Mouse (Mus musculus) heart, postnatal 14 days (tissue): ENCODE measurements around the gene Tvp23b. TPM values are rescaled to one million over a fixed set of nuclear protein-coding genes. Genes with fewer than 3 reads are reported as not detected.

Source experiments
- DNase-seq, 2 experiments: peaks; one replicate each; pipeline ENCODE4 v3.0.0; 2021 to 2022
- intact Hi-C: fragments of 180-260 bp; cut with DNase I; formaldehyde crosslinking; loops from one replicate; pipeline ENCODE4 v1.15.1; 2025
- total RNA-seq, 2 experiments: library from RNA; stranded (reverse); gene quantifications; 2 replicates each; pipeline ENCODE4 v1.2.3; 2021

Tvp23b gene
- total RNA-seq, 2 experiments from 2014 or later: 18.5 to 19.2 TPM

DNA sequence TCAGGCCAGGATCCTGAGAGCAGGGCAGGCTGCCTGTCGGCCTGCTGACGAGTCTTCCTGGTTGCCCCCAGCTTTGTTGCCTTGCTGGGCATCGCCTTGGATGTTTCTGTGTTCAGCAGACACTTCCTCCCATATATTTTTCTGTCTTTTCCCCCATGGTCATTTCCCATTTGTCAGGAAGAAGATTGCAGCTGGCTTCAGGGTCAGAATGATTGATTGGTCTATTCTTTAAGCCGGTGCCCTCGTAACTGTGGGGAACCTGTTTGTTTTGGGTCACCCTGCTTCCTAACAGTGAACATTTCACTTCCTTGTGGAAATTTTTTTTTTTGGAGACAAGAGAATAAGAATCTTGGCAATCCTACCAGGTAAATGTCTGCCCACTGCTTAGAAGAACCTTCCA lies 6.1 kb downstream of the Tvp23b start:
- no peak for DNase-seq
- intact Hi-C loops: no loop called here

DNA sequence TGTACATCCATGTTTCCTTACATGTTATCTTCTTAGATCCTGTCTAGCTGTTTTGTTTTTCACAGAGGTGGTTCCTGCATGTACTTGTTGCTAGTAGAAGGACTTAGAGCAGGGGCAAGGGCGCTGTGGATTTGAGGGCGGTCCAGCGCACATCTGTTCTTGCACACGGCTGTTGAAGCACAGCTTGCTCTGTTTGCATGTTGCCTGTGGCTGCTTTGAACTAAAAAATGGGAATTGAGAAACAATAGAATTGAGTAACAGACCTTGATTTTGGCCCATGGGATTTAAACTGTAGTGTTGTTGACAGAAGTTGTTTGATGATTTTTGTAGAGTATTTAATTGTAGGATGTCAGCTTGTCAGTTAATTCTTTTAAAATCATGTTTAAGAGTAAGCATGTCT lies 11.5 kb downstream of the Tvp23b start:
- DNase-seq: no peak
- intact Hi-C loops: no loop called here

- intact Hi-C loops: no loop called here
- no peak for DNase-seq
Observed at GRCm38 (mm10) chr11:62891763-62892162, 12.5 kb downstream of the Tvp23b start.

GRCm38 (mm10) chr11:62901699-62902323 lies 22.6 kb downstream of the Tvp23b start:
- peak; percentile 50 to 80 for DNase-seq
- intact Hi-C loops: loop anchor here (5.0 kb wide), 1 partner anchor 270 kb away; no protein-coding TSS in a partner anchor

- DNase-seq: no peak
- intact Hi-C loops: loop anchor here (5.0 kb wide), 1 partner anchor 268 kb away; no protein-coding TSS in a partner anchor
Observed at GRCm38 (mm10) chr11:62903871-62904495, 24.7 kb downstream of the Tvp23b start.

GRCm38 (mm10) chr11:62909720-62910306 lies 30.6 kb downstream of the Tvp23b start:
- intact Hi-C loops: loop anchor here (5.0 kb wide), 1 partner anchor 153 kb away; no protein-coding TSS in a partner anchor

GRCm38 (mm10) chr11:62911362-62911761 lies 32.1 kb downstream of the Tvp23b start:
- DNase-seq: no peak
- intact Hi-C loops: no loop called here

More at GRCm38 (mm10) chr11:62909720-62910306, 30.6 kb downstream of the Tvp23b start:
- no peak for DNase-seq

- intact Hi-C loops: no loop called here
- no peak for DNase-seq
Observed at GRCm38 (mm10) chr11:62913141-62913540, 33.9 kb downstream of the Tvp23b start.

GRCm38 (mm10) chr11:62914532-62914931 lies 35.3 kb downstream of the Tvp23b start:
- intact Hi-C loops: no loop called here

DNA sequence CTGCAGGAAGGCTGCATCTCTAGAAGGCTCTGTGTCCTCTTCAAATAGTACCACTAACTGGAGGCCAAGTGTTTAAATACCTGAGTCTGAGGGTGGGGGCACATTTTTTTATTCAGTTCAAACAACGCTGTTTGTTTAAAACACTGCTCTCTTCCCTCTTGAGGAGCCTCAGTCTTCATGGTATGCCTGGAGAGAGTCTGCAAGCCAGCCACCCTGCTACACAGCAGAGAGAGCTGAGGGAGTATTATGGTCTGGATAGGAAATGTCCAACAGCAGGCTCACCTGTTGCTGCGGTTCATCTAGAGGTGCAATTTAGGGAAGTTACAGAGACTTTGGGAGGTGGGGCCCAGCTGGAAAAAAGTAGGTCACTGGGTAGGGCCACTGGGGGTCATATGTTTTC lies 36.2 kb downstream of the Tvp23b start:
- no peak for DNase-seq
- intact Hi-C loops: no loop called here

More at GRCm38 (mm10) chr11:62914532-62914931, 35.3 kb downstream of the Tvp23b start:
- DNase-seq: peak in 1 of 2 experiments; percentile 46

DNA sequence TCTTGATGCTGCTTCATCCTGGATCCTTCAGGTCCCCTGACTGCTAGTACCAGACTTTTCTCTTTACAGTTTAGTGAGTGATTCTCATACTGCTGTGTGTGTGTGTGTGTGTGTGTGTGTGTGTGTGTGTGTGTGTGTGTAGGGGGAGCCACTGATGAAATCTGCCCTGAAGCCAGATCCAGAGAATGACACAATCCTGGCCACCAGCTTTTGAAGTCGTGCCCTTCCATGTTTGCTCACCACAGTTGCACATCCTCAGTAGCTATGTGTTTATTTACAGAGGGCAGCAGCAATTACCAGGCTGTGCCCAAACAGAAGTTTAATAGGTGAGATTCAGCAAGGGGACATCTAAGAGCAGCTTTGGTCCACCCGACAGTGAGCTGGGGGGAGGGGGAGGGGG lies 37.5 kb downstream of the Tvp23b start:
- intact Hi-C loops: no loop called here
- DNase-seq: no peak

DNA sequence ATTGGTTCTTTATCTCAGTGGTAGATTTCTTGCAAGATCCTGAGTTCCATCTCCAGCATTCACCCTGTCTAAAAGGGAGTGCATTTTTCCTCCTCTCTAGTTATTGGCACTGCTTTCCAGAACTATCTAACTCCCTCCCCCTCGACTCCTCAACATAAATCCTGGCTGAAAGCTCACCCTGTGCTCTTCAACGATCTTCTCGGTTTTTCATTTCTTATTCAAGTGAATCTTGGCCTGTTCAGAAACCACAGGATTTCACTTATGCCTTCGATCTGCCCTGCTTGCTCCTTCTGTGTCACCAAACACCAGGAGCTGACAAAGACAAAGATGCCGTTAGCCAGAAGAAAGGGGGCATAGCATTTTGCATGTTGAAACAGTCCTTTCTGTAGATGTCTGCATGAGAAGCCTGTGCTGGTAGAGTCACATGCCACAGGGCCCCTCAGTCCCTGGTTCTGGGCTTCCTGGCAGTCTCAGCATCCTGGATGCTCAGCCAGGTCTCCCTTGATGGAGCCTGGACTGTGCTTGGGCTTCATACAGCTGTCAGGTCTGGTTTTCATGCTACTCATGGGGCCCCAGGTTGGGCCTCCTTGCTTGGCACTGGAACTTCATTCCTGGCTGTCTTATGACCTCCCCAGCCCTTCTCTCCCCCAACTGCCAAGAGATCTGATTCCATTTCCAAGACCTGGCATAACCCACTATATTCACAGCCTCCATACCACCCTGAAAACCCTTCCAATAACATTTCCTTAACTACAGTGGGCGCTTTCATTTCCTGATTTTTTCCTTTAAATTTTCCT lies 40.9 kb downstream of the Tvp23b start:
- peak in 1 of 2 experiments; percentile 6 for DNase-seq
- intact Hi-C loops: loop anchor here (2.0 kb wide), 3 partner anchors 77 to 253 kb away; no protein-coding TSS in a partner anchor

DNA sequence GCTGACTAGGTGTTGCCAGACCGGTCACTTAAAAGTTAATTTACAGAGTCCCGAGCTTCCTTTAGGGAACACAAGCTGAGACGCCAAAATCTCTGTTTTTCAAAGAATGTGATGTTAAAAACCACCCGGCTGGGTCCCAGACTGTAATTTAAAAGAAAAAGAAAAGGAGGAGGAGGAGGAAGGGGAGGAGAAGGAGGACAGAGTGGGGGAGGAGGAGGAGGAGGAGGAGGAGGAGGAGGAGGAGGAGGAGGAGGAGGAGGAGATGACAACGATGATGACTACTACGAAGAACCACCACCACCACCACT lies 41.4 kb downstream of the Tvp23b start:
- intact Hi-C loops: loop anchor here (1.0 to 2.0 kb wide), 4 partner anchors 76 to 252 kb away; no protein-coding TSS in a partner anchor
- DNase-seq: no peak

- intact Hi-C loops: loop anchor here (1.0 to 2.0 kb wide), 4 partner anchors 75 to 251 kb away; no protein-coding TSS in a partner anchor
- peak; percentile 92 to 95 for DNase-seq
Observed at GRCm38 (mm10) chr11:62921052-62921977, 42.1 kb downstream of the Tvp23b start.

- intact Hi-C loops: no loop called here
- DNase-seq: peak; percentile 49 to 50
Observed at GRCm38 (mm10) chr11:62924091-62924761, 45.0 kb downstream of the Tvp23b start.

GRCm38 (mm10) chr11:62929799-62930198 lies 50.5 kb downstream of the Tvp23b start:
- intact Hi-C loops: loop anchor here (5.0 kb wide), 1 partner anchor 48 kb away; no protein-coding TSS in a partner anchor
- DNase-seq: no peak

GRCm38 (mm10) chr11:62930574-62930973 lies 51.3 kb downstream of the Tvp23b start:
- DNase-seq: no peak

GRCm38 (mm10) chr11:62931141-62931540 lies 51.9 kb downstream of the Tvp23b start:
- intact Hi-C loops: loop anchor here (5.0 kb wide), 1 partner anchor 46 kb away; no protein-coding TSS in a partner anchor
- no peak for DNase-seq

More at GRCm38 (mm10) chr11:62930574-62930973, 51.3 kb downstream of the Tvp23b start:
- intact Hi-C loops: loop anchor here (5.0 kb wide), 1 partner anchor 47 kb away; no protein-coding TSS in a partner anchor

DNA sequence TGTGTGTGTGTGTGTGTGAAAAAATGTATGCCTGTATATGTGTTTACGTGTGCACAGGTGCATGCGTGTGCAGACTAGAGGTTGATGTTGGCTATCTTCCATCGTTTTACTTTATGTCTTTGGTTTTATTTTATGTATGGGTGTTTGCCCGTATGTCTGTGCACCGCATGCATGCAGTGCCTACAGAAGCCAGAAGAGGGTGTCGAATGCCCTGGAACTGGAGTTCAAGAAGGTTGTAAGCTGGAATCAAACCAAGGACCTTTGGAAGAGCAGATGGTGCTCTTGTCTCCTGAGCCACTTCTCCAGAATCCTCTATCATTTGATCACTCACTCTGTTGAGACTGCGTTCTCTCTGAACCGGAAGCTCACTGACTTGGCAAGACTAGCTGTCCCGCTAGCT lies 53.8 kb downstream of the Tvp23b start:
- DNase-seq: no peak
- intact Hi-C loops: loop anchor here (5.0 kb wide), 1 partner anchor 44 kb away; no protein-coding TSS in a partner anchor
